Mouse (Mus musculus) ES-E14 (cell line): Measurements from ENCODE around the gene 2310057J18Rik.

Experiments used
- CHD2 ChIP-seq: IDR thresholded peaks from 2 replicates; pipeline ENCODE4 v1.6.1; 2014; ENCODE audit warnings: mild to moderate bottlenecking, low read depth, low read length, inconsistent platforms
- HCFC1 ChIP-seq: IDR thresholded peaks from 2 replicates; pipeline ENCODE4 v1.6.1; 2012; ENCODE audit warnings: low read length, inconsistent platforms, borderline replicate concordance; ENCODE audit not compliant: insufficient read depth
- MAFK ChIP-seq: IDR thresholded peaks from 2 replicates; pipeline ENCODE4 v1.6.1; 2014; ENCODE audit warnings: mild to moderate bottlenecking, low read depth, low read length, inconsistent platforms; ENCODE audit not compliant: insufficient read depth
- ZC3H11A ChIP-seq: IDR thresholded peaks from 2 replicates; pipeline ENCODE4 v1.6.1; 2012; ENCODE audit warnings: low read depth, mild to moderate bottlenecking, inconsistent platforms, low read length, borderline replicate concordance
- ZNF384 ChIP-seq: IDR thresholded peaks from 2 replicates; pipeline ENCODE4 v1.6.1; 2012; ENCODE audit warnings: low read depth, low read length, inconsistent platforms

DNA sequence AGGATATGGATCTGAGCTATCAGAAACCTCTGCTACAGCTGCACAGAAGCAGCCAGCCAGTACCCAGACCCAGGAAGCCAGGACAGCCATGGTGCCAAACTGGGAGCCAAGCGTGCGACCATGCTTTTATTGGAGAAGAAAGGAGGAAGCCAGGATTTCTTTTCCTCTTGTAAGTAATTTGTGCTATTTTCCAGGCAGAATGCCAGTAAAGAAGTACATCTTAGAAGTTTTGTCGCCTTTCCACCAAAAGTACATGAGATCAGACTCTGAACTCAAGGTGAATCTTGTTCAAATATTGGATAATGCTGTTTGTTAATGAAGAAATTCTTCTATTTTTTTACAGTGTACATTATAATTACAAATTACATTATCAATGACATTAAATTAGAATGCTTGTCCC is at the start of gene 2310057J18Rik:
- TF ChIP-seq ZNF384 (no peak), CHD2 (no peak), ZC3H11A (no peak), HCFC1 (no peak), MAFK (no peak)
